Mouse (Mus musculus) stomach, postnatal 0 days (tissue): ENCODE results near the gene Trpm8.

ENCODE experiments used
- CTCF ChIP-seq: IDR thresholded peaks from 2 replicates; pipeline ENCODE4 v1.5.1; 2016; ENCODE audit warnings: antibody characterized with exemption, low read depth, mild to moderate bottlenecking, moderate library complexity
- EP300 ChIP-seq: optimal IDR thresholded peaks from 2 replicates; pipeline ENCODE3; 2016; ENCODE audit warnings: antibody characterized with exemption

DNA sequence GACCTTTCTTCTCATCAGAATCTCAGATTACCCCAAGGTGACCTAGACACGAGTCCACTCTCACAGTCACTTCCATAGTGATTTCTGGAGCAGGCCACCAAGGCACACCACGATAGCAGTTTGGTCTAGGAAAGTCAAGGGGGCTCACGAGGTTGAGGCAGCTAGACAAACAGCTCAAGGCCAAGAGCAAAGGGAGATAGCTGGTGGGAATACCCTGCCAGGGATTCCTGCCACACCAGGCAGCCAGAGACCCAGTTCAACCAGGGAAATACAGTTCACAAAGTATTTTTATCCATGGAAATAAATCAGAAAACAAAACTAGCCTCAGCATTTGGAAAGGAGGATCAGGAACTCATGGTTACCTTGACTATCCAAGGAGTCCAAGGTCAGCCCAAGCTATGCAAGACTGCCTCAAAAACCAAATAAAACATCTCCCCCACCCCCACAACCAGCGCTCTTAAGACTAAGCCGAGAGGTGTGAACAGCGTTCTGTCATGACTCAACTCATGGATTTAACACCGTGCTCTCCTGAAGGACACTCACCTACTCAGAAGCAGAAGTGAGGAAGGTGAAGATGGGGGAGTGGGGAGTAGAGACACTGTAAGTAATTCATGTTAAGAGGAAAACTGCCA is 13.1 kb upstream of the Trpm8 start:
- no peak for TF ChIP-seq CTCF
- TF ChIP-seq EP300, result no peak
